Mouse (Mus musculus) spleen, adult 2 months (tissue): ENCODE results near the gene Tcf7. TPM values are rescaled to one million over a fixed set of nuclear protein-coding genes. Genes with fewer than 3 reads are reported as not detected.
A peak's percentile ranks its signal among the peaks of the same experiment; 100 is the strongest.

Experiments used
- DNase-seq, 2 experiments: peaks; one replicate each; pipeline versions ENCODE4 v3.0.0 to v3.0.0-alpha.2; 2012 to 2021; ENCODE audit warnings: low spot score in 2 of 2, low read depth in 1 of 2
- H3K27ac ChIP-seq: fragments of 200-500 bp; 2 replicates; pipeline ENCODE4 v1.5.1; 2012; ENCODE audit warnings: low read length, inconsistent platforms; ENCODE audit not compliant: insufficient read depth
- H3K27me3 ChIP-seq: fragments of 200-500 bp; 2 replicates; pipeline ENCODE4 v1.6.1; 2012; ENCODE audit warnings: mild to moderate bottlenecking, moderate library complexity, low read length, inconsistent platforms; ENCODE audit not compliant: control insufficient read depth, insufficient read depth
- H3K36me3 ChIP-seq: fragments of 200-500 bp; 2 replicates; pipeline ENCODE4 v1.6.1; 2012; ENCODE audit warnings: mild to moderate bottlenecking, low read length, inconsistent platforms; ENCODE audit not compliant: control insufficient read depth, insufficient read depth
- H3K4me1 ChIP-seq: fragments of 200-500 bp; 2 replicates; pipeline ENCODE4 v1.6.1; 2011; ENCODE audit warnings: inconsistent platforms; ENCODE audit not compliant: control insufficient read depth, insufficient read depth, insufficient read length
- H3K4me3 ChIP-seq: fragments of 200-500 bp; 2 replicates; pipeline ENCODE4 v1.5.1; 2011; ENCODE audit warnings: mild to moderate bottlenecking, inconsistent platforms; ENCODE audit not compliant: insufficient read depth, insufficient read length; ENCODE audit errors: extremely low read depth
- CTCF ChIP-seq: fragments of 200-500 bp; IDR thresholded peaks from 2 replicates; pipeline ENCODE4 v1.5.1; 2011; ENCODE audit warnings: mild to moderate bottlenecking, inconsistent platforms; ENCODE audit not compliant: insufficient read depth, insufficient read length, insufficient replicate concordance; ENCODE audit errors: extremely low read depth
- POLR2A ChIP-seq: fragments of 200-500 bp; IDR thresholded peaks from 2 replicates; pipeline ENCODE4 v1.6.1; 2011; ENCODE audit warnings: low read depth, low read length, inconsistent platforms
- WGBS: fragments of 180-500 bp; shearing (Covaris S2); methylation state at CpG from one replicate; pipeline ENCODE4 v1.1.7; 2018; 5-methylcytosine and 5-hydroxymethylcytosine counted together
- polyA plus RNA-seq: library from polyadenylated mRNA; depleted of rRNA; stranded (reverse); fragments of >200 nt; gene quantifications from 2 replicates; pipeline ENCODE4 v1.2.3, GENCODE M21; 2012

Gene Tcf7
- polyA plus RNA-seq, 1 experiment, result 139 TPM

DNA sequence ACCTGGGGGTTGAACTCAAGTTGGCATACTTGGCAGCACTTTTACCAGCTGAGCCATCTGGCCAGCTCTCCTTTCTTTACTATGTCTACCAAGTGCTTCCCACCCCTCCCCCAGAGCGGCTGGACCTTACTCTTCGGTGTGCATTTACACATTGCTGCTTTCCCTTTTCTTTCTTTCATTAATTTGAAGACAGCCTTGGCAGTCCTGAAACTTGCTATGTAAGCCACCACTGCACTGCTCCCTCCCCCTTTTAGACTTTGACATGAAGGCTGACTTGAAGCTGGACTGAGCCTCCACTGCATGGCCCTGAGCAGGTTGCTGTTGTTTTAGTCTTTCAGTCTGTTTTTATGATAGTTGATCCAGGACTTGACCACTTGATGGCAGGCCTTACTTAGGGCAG lies 33.4 kb downstream of the Tcf7 start:
- TF ChIP-seq POLR2A (no peak), CTCF (no peak)
- DNase-seq, result no peak
- Histone ChIP-seq H3K27me3 (no peaks in the 10 kb centered on the region), H3K27ac (no peak overlapping the region), H3K4me3 (no peak overlapping the region), H3K4me1 (no peaks in the 10 kb centered on the region), H3K36me3 (peaks cover 16% of the 10 kb centered on the region)
- 95% methylated on average over 2 of the region's 2 CpGs for WGBS

- H3K27ac ChIP-seq, result no peak overlapping the region
- H3K27me3 ChIP-seq, result no peaks in the 10 kb centered on the region
- no peak overlapping the region for H3K4me3 ChIP-seq
- TF ChIP-seq POLR2A, result no peak
- TF ChIP-seq CTCF, result no peak
- 67% methylated on average over 4 of the region's 4 CpGs for WGBS
- no peak for DNase-seq
- H3K36me3 ChIP-seq, result peaks cover 33% of the 10 kb centered on the region
- H3K4me1 ChIP-seq, result 0 out of 2 replicates have a peak, but pooled peaks cover 2% of the 10 kb centered on the region
These were observed 41.8 kb downstream of the Tcf7 start for GRCm38 (mm10) chr11:52240898-52241542.

DNA sequence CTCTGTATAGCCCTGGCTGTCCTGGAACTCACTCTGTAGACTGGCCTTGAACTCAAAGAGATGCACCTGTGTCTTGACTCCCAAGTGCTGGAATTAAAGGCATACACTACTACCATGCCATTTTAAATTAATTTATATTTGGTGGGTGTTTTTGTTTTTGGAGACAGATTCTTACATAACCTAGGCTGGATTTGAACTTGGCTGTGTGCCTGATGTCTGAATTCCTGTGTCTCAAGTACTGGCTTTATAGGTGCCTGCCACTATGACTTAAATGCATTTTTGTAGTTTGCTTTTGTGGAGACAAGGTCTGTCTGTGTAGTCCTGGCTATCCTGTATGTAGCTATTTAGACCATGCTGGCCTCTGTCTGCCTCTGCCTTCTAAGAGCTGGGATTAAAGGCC lies 48.3 kb downstream of the Tcf7 start:
- no peaks in the 10 kb centered on the region; the same call in 1 of the 2 replicates for H3K4me1 ChIP-seq
- H3K27ac ChIP-seq, result no peak overlapping the region
- H3K27me3 ChIP-seq, result no peaks in the 10 kb centered on the region
- TF ChIP-seq CTCF, result no peak
- no peak for TF ChIP-seq POLR2A
- no peak for DNase-seq
- H3K4me3 ChIP-seq, result no peak overlapping the region
- peaks cover 10% of the 10 kb centered on the region for H3K36me3 ChIP-seq

DNA sequence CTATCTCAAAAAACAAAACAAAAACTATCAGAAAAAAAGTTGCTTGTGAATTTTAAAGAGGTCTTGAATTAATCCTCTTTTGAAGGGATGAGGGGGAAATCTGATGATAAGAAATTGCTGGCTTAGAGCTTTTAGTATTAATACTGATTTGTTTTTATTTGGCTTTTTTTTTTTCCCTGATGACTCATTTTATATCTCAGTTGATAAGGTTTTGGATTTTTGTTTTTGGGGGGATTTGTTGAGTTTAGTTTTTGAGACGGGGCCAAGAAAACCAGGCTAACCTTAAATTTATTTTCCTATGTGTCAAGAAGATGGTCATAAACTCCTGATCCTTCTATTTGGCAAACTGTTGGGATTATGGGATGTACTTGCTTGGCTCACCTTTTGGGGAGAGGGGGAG lies 48.9 kb downstream of the Tcf7 start:
- WGBS, result 95% methylated on average over 1 of the region's 1 CpGs
- no peaks in the 10 kb centered on the region; the same call in 1 of the 2 replicates for H3K4me1 ChIP-seq
- H3K4me3 ChIP-seq, result no peak overlapping the region
- peaks cover 8% of the 10 kb centered on the region for H3K36me3 ChIP-seq
- no peak for DNase-seq
- H3K27me3 ChIP-seq, result no peaks in the 10 kb centered on the region
- TF ChIP-seq POLR2A (no peak), CTCF (no peak)
- H3K27ac ChIP-seq, result no peak overlapping the region

DNA sequence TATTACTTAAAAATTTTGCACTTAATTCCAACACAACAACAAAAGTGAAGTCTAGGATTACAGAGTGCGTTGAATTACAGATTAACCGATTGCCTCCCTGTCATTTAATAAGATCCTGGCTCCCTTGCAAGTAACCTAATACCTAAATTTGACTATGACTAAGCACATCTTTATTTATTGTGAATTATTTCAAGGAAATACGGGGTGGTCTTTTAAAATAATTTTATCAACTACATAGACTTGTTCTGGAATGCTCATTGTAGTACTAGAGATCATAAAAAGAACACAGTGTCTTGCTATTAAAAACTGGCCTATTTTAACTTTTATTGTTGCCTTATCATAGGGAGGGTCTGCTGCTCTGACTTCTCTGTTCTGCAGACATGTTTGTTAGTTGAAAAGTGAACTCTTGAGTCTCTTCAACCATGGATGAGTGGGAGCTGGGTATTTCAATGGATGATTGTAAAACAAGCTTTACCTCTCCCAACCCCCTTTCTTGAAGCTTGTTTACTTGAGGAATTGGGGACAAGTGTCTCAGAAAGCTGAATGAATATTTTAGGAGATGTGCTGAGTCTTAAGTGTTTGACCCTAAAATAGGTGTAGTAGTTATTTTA lies 49.7 kb downstream of the Tcf7 start:
- Histone ChIP-seq H3K4me3 (no peak overlapping the region), H3K4me1 (no peaks in the 10 kb centered on the region; the same call in 1 of the 2 replicates), H3K27ac (no peak overlapping the region), H3K27me3 (no peaks in the 10 kb centered on the region), H3K36me3 (peaks cover 5% of the 10 kb centered on the region; the same call in 1 of the 2 replicates)
- TF ChIP-seq CTCF (no peak), POLR2A (no peak)
- DNase-seq, result no peak
- 17% methylated on average over 3 of the region's 3 CpGs for WGBS

GRCm38 (mm10) chr11:52231606-52232541 lies 50.9 kb downstream of the Tcf7 start, which contains the start of gene Skp1a:
Gene Skp1a (plus strand): TSS chr11:52231995.
- TF ChIP-seq CTCF (no peak), POLR2A (peak; percentile 97)
- DNase-seq, result peak; percentile 77 to 84
- Histone ChIP-seq H3K36me3 (no peaks in the 10 kb centered on the region), H3K27me3 (no peaks in the 10 kb centered on the region), H3K27ac (peak within 1 kb of the TSS; percentile 100), H3K4me1 (no peaks in the 10 kb centered on the region; the same call in 1 of the 2 replicates), H3K4me3 (peak within 1 kb of the TSS; percentile 99)
- WGBS, result under 1% methylated on average over 85 of the region's 87 CpGs
